Mouse (Mus musculus) frontal cortex, postnatal 36 days (tissue): ENCODE measurements around the gene Olfr960.

Source experiments
- DNase-seq, 2 experiments: peaks; one replicate each; pipeline ENCODE4 v3.0.0; 2022; ENCODE audit warnings: low spot score in 2 of 2

Gene Olfr960

GRCm38 (mm10) chr9:39621073-39621472, at the start of gene Olfr960:
TSS of gene Olfr960 (plus strand) at chr9:39621373.
- no peak for DNase-seq

GRCm38 (mm10) chr9:39575469-39575868, 45.7 kb upstream of the Olfr960 start, which contains the start of gene Olfr959:
TSS of gene Olfr959 (minus strand) at chr9:39575569.
- no peak for DNase-seq

GRCm38 (mm10) chr9:39577050-39577449, 44.1 kb upstream of the Olfr960 start:
- no peak for DNase-seq

GRCm38 (mm10) chr9:39602536-39603332, 18.4 kb upstream of the Olfr960 start:
- peak; percentile 25 to 27 for DNase-seq

GRCm38 (mm10) chr9:39603333-39603845, 17.8 kb upstream of the Olfr960 start:
- no peak for DNase-seq

GRCm38 (mm10) chr9:39603999-39604453, 17.1 kb upstream of the Olfr960 start, which contains the start of gene AW551984:
TSS of gene AW551984 (minus strand) at chr9:39604403.
- DNase-seq: peak; percentile 4 to 8

GRCm38 (mm10) chr9:39608497-39608896, 12.7 kb upstream of the Olfr960 start:
- no peak for DNase-seq

DNA sequence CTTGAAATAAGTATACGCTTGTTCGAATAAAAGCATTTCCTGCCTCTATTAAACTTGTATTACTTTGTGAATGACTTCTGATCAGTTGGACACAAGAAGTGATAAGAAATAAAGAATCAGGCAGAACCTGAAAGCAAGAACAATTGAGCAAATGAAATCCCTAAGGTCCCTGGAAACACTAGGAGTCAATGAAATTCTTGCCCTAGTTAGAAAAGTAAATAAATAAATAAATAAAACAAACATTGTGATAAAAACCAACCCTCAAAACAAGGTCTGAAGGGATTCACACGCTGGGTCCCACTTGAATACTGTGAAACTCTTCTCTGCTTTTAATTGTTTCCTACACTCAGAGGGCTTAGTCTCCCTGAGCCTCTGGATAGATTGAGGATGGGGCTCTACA, 10.8 kb upstream of the Olfr960 start, which contains the start of gene Olfr148:
TSS of gene Olfr148 (plus strand) at position 301 of the 400 bp plus-strand sequence.
- no peak for DNase-seq

GRCm38 (mm10) chr9:39611953-39612352, 9.2 kb upstream of the Olfr960 start:
- peak; percentile 9 to 31 for DNase-seq

DNA sequence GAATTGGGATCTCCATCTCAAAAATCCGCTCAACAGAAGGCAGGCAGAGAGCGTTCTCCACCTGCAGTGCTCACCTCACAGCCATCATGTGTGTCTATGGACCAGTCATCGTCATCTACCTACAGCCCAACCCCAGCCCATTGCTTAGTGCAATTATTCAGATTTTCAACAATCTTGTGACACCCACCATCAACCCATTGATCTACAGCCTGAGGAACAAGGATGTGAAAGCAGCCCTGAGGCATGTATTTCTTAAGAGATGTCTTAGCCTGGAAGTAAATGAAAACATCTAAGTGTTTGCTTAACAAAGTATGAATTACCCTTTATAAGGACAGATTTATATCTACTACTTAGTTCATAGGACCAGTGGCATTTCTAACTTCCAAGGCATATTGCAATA, 2.6 kb downstream of the Olfr960 start:
- DNase-seq: no peak

DNA sequence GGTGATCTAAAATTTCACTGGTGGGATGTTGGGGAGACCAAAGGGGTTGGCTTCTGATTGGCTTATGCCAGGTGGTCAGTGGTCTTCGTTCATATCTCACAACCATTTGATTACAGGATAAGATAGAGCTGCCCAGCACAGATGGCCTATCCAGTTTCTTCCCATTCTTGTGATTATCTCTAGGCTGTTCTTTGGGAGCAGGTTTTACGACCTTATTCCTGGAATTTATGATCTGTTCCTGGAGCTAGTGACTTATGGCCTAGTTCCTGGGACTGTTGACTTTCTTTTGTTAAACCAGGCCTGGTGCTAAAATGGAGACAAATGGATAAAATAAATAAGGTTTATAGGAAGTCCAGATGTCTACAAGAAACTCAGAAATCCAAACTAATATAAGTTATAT, 3.5 kb downstream of the Olfr960 start:
- no peak for DNase-seq

GRCm38 (mm10) chr9:39629069-39629468, 7.9 kb downstream of the Olfr960 start:
- no peak for DNase-seq

DNA sequence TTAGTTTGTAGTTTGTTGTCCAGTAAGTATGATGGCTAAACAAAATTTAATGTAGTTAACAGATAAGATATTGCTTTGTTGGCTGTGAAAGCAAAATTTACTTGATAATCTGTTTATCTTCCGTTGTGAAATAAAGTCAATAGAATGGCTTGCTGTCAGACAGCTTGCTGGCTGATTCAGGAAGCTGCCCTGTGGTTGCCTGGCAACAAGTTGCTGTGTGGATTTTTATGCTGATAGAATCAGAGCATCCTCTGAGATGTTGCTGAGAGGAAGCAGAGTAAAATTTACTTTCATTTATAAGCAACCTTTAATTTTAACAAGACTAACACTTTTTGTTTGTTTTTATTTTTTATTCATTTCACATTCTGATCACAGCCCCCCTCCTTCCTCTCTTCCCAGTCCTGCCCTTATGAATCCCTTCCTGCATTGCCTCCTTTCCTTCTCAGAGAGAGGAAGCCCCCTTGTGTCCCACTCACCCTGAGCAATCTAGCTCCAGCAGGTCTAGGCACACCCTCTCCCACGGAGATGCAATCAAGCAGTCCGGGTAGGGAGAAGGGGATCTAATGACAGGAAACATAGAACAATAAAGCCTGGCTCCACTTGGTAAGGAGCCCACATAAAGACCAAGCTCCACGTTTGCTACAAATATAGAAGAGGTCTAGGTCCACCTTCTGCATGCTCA, 12.9 kb downstream of the Olfr960 start:
- DNase-seq: peak in 1 of 2 experiments; percentile 12

DNA sequence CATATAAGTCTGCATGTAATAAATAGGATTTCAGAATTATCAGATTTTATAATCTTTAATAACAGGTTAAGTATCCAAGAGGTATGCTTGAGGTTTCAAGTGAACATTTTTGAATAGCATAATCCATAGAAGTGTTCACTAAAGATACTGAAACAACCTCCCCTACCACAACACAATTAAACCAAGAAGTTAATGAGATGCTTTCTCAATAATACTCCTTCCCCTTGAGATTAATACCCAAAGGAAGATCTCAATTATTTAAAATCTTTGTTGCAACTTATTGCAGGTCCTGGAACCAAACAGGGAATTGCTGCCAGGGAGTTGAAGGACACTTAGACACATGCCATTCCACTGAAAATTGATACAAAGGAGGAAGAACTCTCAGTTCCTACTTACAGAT, 23.6 kb downstream of the Olfr960 start, which contains the start of gene Olfr961:
TSS of gene Olfr961 (plus strand) at position 301 of the 400 bp plus-strand sequence.
- no peak for DNase-seq

- DNase-seq: no peak
Observed at GRCm38 (mm10) chr9:39647382-39647781, 26.2 kb downstream of the Olfr960 start.

- no peak for DNase-seq
Observed at GRCm38 (mm10) chr9:39654756-39655396, 33.7 kb downstream of the Olfr960 start.

- no peak for DNase-seq
Observed at GRCm38 (mm10) chr9:39666905-39667304, 45.7 kb downstream of the Olfr960 start, which contains the start of gene Olfr963. TSS of gene Olfr963 (plus strand) at chr9:39667205.

- no peak for DNase-seq
Observed at GRCm38 (mm10) chr9:39669723-39670122, 48.5 kb downstream of the Olfr960 start.
